In genomic region chr4:133925204-133925603, GRCm38 (mm10) we compare ENCODE assay signal across 25 mouse cellular contexts. TPM values are rescaled to one million over a fixed set of nuclear protein-coding genes. Genes with fewer than 3 reads are reported as not detected.
DNase-seq lines count a peak whose midpoint lies in the region; ATAC-seq and TF ChIP-seq lines count a peak whose summit lies in the region.
"Had no signal": no experiment of that assay in that cellular context is flagged by ENCODE, and none has a peak within 500 bp of the region (broad histone marks: within the 10 kb centered on the region; RNA-seq: fewer than 3 reads in every experiment).

No protein-coding gene starts in this region.

- H3K27me3 ChIP-seq in heart, embryonic 11.5 days (ENCODE audit: control insufficient read depth, insufficient read depth, low read length), result no peaks in the 10 kb centered on the region
- no peaks in the 10 kb centered on the region for H3K27me3 ChIP-seq in heart, embryonic 15.5 days
- H3K27me3 ChIP-seq in lung, postnatal 0 days (replicated peaks; ENCODE audit: insufficient read depth, low read length), result no peaks in the 10 kb centered on the region
- no peaks in the 10 kb centered on the region for H3K27me3 ChIP-seq in hindbrain, postnatal 0 days (ENCODE audit: insufficient read depth, low read length)
- H3K27me3 ChIP-seq: embryonic facial prominence, embryonic 13.5 days; forebrain, embryonic 12.5 days; Patski had no signal

- H3K36me3 ChIP-seq in heart, embryonic 11.5 days (ENCODE audit: control insufficient read depth, insufficient read depth, low read length), result no peaks in the 10 kb centered on the region
- H3K36me3 ChIP-seq in heart, embryonic 15.5 days, result no peaks in the 10 kb centered on the region
- H3K36me3 ChIP-seq in lung, postnatal 0 days (ENCODE audit: insufficient read depth, low read length), result no peaks in the 10 kb centered on the region
- no peaks in the 10 kb centered on the region for H3K36me3 ChIP-seq in hindbrain, postnatal 0 days (ENCODE audit: insufficient read depth, low read length)
- H3K36me3 ChIP-seq: embryonic facial prominence, embryonic 13.5 days; forebrain, embryonic 12.5 days; G1E; hindbrain, embryonic 10.5 days had no signal

- no peak for DNase-seq in heart, postnatal 25 days (ENCODE audit: low spot score)
- no peak for DNase-seq in heart, postnatal 4 days
- DNase-seq in lung, postnatal 0 days (ENCODE audit: low spot score), result peak; percentile 36
- DNase-seq in lung, postnatal 4 days, result no peak
- peak; percentile 21 for DNase-seq in lung, postnatal 14 days
- DNase-seq in hindbrain, postnatal 0 days (ENCODE audit: low spot score), result no peak
- DNase-seq: adrenal gland, postnatal 14 days; B cell, adult 2 months; cerebellum, adult 11-12 months; cerebellum, adult 9-11 months; cerebellum, postnatal 36 days; gastrocnemius, postnatal 10 days; heart, adult 2 months; kidney, adult 11 months had no signal

- no peak for ATAC-seq in heart, embryonic 11.5 days (replicated peaks; ENCODE audit: insufficient number of reproducible peaks, low FRiP score, low TSS enrichment)
- ATAC-seq in heart, embryonic 15.5 days (replicated peaks; ENCODE audit: insufficient number of reproducible peaks, insufficient read depth, low FRiP score, low read depth), result no peak
- peak; percentile 46; the same call in 1 of the 2 replicates for ATAC-seq in lung, postnatal 0 days
- ATAC-seq in hindbrain, postnatal 0 days, result no peak
- ATAC-seq: activated CD4-positive, CD25-positive, alpha-beta regulatory T cell, adult 4 months; CD4-positive, CD25-positive, alpha-beta regulatory T cell, adult 4 months; forebrain, embryonic 16.5 days; hindbrain, embryonic 16.5 days; Patski had no signal

- no peak overlapping the region for H3K4me2 ChIP-seq in heart, embryonic 11.5 days
- no peak overlapping the region for H3K4me2 ChIP-seq in heart, embryonic 15.5 days
- no peak overlapping the region for H3K4me2 ChIP-seq in lung, postnatal 0 days (replicated peaks; ENCODE audit: low read depth, low read length)
- no peak overlapping the region for H3K4me2 ChIP-seq in hindbrain, postnatal 0 days (ENCODE audit: low read depth, low read length)
- H3K4me2 ChIP-seq: embryonic facial prominence, embryonic 13.5 days; forebrain, embryonic 12.5 days had no signal

- H3K9me3 ChIP-seq in heart, embryonic 11.5 days (replicated peaks; ENCODE audit: control insufficient read depth, low read length), result no peaks in the 10 kb centered on the region
- no peaks in the 10 kb centered on the region for H3K9me3 ChIP-seq in heart, embryonic 15.5 days (replicated peaks)
- H3K9me3 ChIP-seq in lung, postnatal 0 days (ENCODE audit: low read length), result no peaks in the 10 kb centered on the region
- no peaks in the 10 kb centered on the region for H3K9me3 ChIP-seq in hindbrain, postnatal 0 days (ENCODE audit: low read length)
- H3K9me3 ChIP-seq: embryonic facial prominence, embryonic 13.5 days; forebrain, embryonic 12.5 days; G1E; hindbrain, embryonic 10.5 days had no signal

- H3K27ac ChIP-seq in heart, embryonic 11.5 days (ENCODE audit: low read depth, low read length), result 0 out of 2 replicates have a peak overlapping the region, but pooled peaks have one; percentile 29
- H3K27ac ChIP-seq in heart, embryonic 15.5 days, result peak overlapping the region; percentile 54; the same call in 1 of the 2 replicates
- H3K27ac ChIP-seq in lung, postnatal 0 days (ENCODE audit: low read length), result no peak overlapping the region
- H3K27ac ChIP-seq in hindbrain, postnatal 0 days, result no peak overlapping the region
- H3K27ac ChIP-seq: embryonic facial prominence, embryonic 13.5 days; forebrain, embryonic 12.5 days; heart, adult 2 months; hindbrain, embryonic 10.5 days had no signal

- H3K4me3 ChIP-seq in heart, embryonic 11.5 days (ENCODE audit: low read depth, low read length), result no peak overlapping the region
- H3K4me3 ChIP-seq in heart, embryonic 15.5 days, result no peak overlapping the region
- H3K4me3 ChIP-seq in lung, postnatal 0 days (ENCODE audit: low read depth, low read length), result no peak overlapping the region
- H3K4me3 ChIP-seq in hindbrain, postnatal 0 days (ENCODE audit: low read length), result no peak overlapping the region
- H3K4me3 ChIP-seq: embryonic facial prominence, embryonic 13.5 days; forebrain, embryonic 12.5 days; heart, adult 2 months; hindbrain, embryonic 10.5 days had no signal

- no peak overlapping the region for H3K9ac ChIP-seq in heart, embryonic 11.5 days (ENCODE audit: low read depth, low read length)
- no peak overlapping the region for H3K9ac ChIP-seq in heart, embryonic 15.5 days
- no peak overlapping the region for H3K9ac ChIP-seq in lung, postnatal 0 days (replicated peaks; ENCODE audit: low read depth)
- no peak overlapping the region for H3K9ac ChIP-seq in hindbrain, postnatal 0 days (replicated peaks; ENCODE audit: low read length)
- H3K9ac ChIP-seq: embryonic facial prominence, embryonic 13.5 days; forebrain, embryonic 12.5 days had no signal

- intact Hi-C loops in heart, postnatal 25 days (cut with DNase I), result no loop called here

- H3K4me1 ChIP-seq in heart, embryonic 11.5 days (ENCODE audit: control insufficient read depth, insufficient read depth, low read length), result peaks cover 3% of the 10 kb centered on the region; the same call in 1 of the 2 replicates
- peaks cover 3% of the 10 kb centered on the region; the same call in 1 of the 2 replicates for H3K4me1 ChIP-seq in heart, embryonic 15.5 days (replicated peaks)
- H3K4me1 ChIP-seq in lung, postnatal 0 days (ENCODE audit: insufficient read depth, low read depth, low read length), result no peaks in the 10 kb centered on the region
- H3K4me1 ChIP-seq in hindbrain, postnatal 0 days (ENCODE audit: insufficient read depth, low read length), result no peaks in the 10 kb centered on the region

- peak; percentile 92 for TF ChIP-seq EP300 in lung, postnatal 0 days (IDR thresholded peaks at IDR 0.05)

- TF ChIP-seq CTCF in lung, postnatal 0 days (IDR thresholded peaks at IDR 0.05), result no peak
- TF ChIP-seq CTCF in hindbrain, postnatal 0 days (IDR thresholded peaks at IDR 0.05; ENCODE audit: low read depth), result no peak

- WGBS in heart, embryonic 11.5 days (ENCODE audit: insufficient replicate concordance), result 44% methylated on average over 4 of the region's 4 CpGs
- WGBS in heart, embryonic 15.5 days, result 37% methylated on average over 4 of the region's 4 CpGs
- 38% methylated on average over 4 of the region's 4 CpGs for whole genome bisulfite sequencing in lung, postnatal 0 days
- WGBS in hindbrain, postnatal 0 days, result 79% methylated on average over 4 of the region's 4 CpGs

RNA-seq across cellular contexts. Expression of gene Rps6ka1, which starts 37.6 kb away (rescaled TPM):
- 20.9 and 23.1 TPM in 2 replicates for polyA plus RNA-seq in heart, embryonic 11.5 days (2014; fragmentation: Nextera tagmentation; extraction: Ambion mirVana)
- total RNA-seq in heart, postnatal 25 days (2021), result 1 to 10 TPM; 5.4 to 6.3 TPM
- polyA plus RNA-seq in heart, embryonic 15.5 days (2015; fragmentation: Nextera tagmentation; extraction: Ambion mirVana), result 12.6 and 20.5 TPM in 2 replicates
- total RNA-seq in heart, postnatal 4 days (2021), result 10 to 100 TPM in 1 of 2 experiments, 1 to 10 TPM in 1; 9.1 to 10.7 TPM
- 36.2 and 38.0 TPM in 2 replicates for polyA plus RNA-seq in lung, postnatal 0 days (2015; fragmentation: Nextera tagmentation; extraction: Ambion mirVana)
- total RNA-seq in hindbrain, postnatal 0 days (2014; rRNA removed), result 28.0 and 31.1 TPM in 2 replicates
- 20.4 and 22.6 TPM in 2 replicates for polyA plus RNA-seq in hindbrain, postnatal 0 days (2015; fragmentation: Nextera tagmentation; extraction: Ambion mirVana)

RNA-seq across cellular contexts. Expression of gene Hmgn2, which starts 43.2 kb away (rescaled TPM):
- 2,081 and 2,101 TPM in 2 replicates for polyA plus RNA-seq in heart, embryonic 11.5 days (2014; fragmentation: Nextera tagmentation; extraction: Ambion mirVana)
- total RNA-seq in heart, postnatal 25 days (2021), result 100 to 1,000 TPM; 104 to 120 TPM
- polyA plus RNA-seq in heart, embryonic 15.5 days (2015; fragmentation: Nextera tagmentation; extraction: Ambion mirVana), result 1,322 and 1,413 TPM in 2 replicates
- 100 to 1,000 TPM; 484 to 489 TPM for total RNA-seq in heart, postnatal 4 days (2021)
- polyA plus RNA-seq in lung, postnatal 0 days (2015; fragmentation: Nextera tagmentation; extraction: Ambion mirVana), result 456 and 496 TPM in 2 replicates
- 195 and 225 TPM in 2 replicates for total RNA-seq in hindbrain, postnatal 0 days (2014; rRNA removed)
- 1,094 and 1,203 TPM in 2 replicates for polyA plus RNA-seq in hindbrain, postnatal 0 days (2015; fragmentation: Nextera tagmentation; extraction: Ambion mirVana)

Comparison
In these comparisons a context has a peak if more than half of its experiments do, and no peak if none do; other contexts are left out.
1. DNase-seq: peak in lung, postnatal 0 days (single experiment) and lung, postnatal 14 days (single experiment); none in heart, postnatal 25 days (single experiment), heart, postnatal 4 days (single experiment), lung, postnatal 4 days (0 of 2) and hindbrain, postnatal 0 days (single experiment).
2. H3K27ac ChIP-seq: peak in heart, embryonic 11.5 days (single experiment) and heart, embryonic 15.5 days (single experiment); none in lung, postnatal 0 days (single experiment) and hindbrain, postnatal 0 days (single experiment).